Mouse (Mus musculus): Measurements from ENCODE around the gene Itgad.

GRCm38 (mm10) chr7:128267391-128267790 lies 113.2 kb downstream of the Itgad start:
- TF ChIP-seq EP300 (optimal IDR thresholded peaks at IDR 0.05): no peak
- no peak for TF ChIP-seq CTCF (IDR thresholded peaks at IDR 0.05; ENCODE audit: low read depth)

Measured in stomach, postnatal 0 days (tissue).